Mouse (Mus musculus) liver, postnatal 0 days (tissue): ENCODE measurements around the gene Il2rg.

Source experiments
- CTCF ChIP-seq: sonication (generic); IDR thresholded peaks from 2 replicates; pipeline ENCODE4 v1.5.1; 2016; ENCODE audit warnings: antibody characterized with exemption, low read depth
- EP300 ChIP-seq: IDR thresholded peaks from 2 replicates; pipeline ENCODE4 v1.6.1; 2016; ENCODE audit warnings: antibody characterized with exemption, low read depth, mild to moderate bottlenecking

GRCm38 (mm10) chrX:101254740-101255139 lies 13.3 kb downstream of the Il2rg start:
- TF ChIP-seq CTCF (no peak), EP300 (no peak)
